Mouse (Mus musculus) bone marrow, adult 2 months (tissue): ENCODE results near the gene Myh7.

Experiments
- CTCF ChIP-seq: fragments of 200-500 bp; IDR thresholded peaks from 2 replicates; pipeline ENCODE4 v1.5.1; 2011; ENCODE audit warnings: low read length, control low read depth; ENCODE audit not compliant: control insufficient read depth, insufficient read depth
- POLR2A ChIP-seq: fragments of 200-500 bp; IDR thresholded peaks from 2 replicates; pipeline ENCODE4 v1.6.1; 2011; ENCODE audit warnings: low read depth, mild to moderate bottlenecking, control low read depth, low read length, borderline replicate concordance; ENCODE audit not compliant: control insufficient read depth

GRCm38 (mm10) chr14:54981934-54982333 lies 12.5 kb downstream of the Myh7 start:
- TF ChIP-seq POLR2A, result no peak
- no peak for TF ChIP-seq CTCF
